Comparison of ENCODE assay signal across 1 mouse cellular context in the genomic region with DNA sequence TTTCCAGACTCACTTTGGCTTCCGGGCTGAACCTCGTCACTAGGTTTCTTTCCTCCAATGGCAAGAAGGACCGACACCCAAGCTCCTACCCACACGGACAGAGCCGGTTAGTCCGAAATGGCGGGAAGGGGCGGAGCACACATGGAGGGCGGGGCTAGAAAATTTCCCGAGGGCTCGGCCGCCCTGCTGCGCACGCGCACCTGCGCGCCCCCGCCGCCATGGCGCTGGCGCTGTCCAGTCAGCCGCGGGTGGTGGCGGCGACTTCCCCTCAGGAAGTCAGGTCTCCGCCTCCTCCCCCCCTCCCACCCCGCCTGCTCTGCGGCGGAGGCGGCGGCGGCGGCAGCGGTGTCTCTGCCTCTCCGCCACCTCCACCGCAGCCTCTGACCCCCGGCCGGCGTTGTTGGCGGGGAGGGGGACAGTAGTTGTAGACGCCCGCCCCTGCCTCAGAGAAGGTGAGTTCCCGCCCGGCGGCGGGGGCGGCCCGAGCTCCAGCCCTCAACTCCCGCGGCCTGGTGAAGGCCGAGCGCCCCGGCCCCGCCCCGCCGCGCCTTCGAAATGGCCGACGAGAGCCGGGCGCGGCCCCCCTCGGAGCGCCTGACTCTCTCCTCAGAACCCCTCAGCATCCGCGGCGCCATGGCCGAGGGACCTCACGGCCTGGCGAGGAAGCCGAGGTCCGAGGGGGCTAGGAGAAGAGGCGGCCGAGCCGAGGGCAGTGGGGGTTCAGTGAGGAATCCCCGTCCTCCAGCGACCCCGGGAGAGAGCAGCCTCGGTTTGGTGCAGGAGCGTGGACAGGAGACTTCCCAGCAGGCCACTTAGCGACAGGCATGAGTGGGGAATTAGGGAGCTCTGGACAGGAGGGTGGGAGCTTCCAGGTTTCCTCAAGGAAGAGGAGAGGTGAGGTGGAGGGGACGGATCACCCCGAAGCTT.
TF ChIP-seq lines count a peak whose summit lies in the region.

A gene (plus strand): TSS at position 289 of the 927 bp plus-strand sequence.

TF ChIP-seq in myocyte, 11 proteins besides CTCF, POLR2A, EP300 and RAD21 (continued from another document):
- TF ChIP-seq MYOG (IDR thresholded peaks at IDR 0.05; ENCODE audit: control insufficient read depth in 1 of 3, insufficient read depth in 1 of 3, insufficient read length in 2 of 3, low read depth in 2 of 3): peak in 1 of 3 experiments; percentile 21
- no peak for TF ChIP-seq E2F4 (IDR thresholded peaks at IDR 0.05; ENCODE audit: insufficient read depth)
TF ChIP-seq in myocyte: peak in this region for 3.
